Mouse (Mus musculus) cerebellum, postnatal 10 days (tissue): ENCODE measurements around the gene Tefm.

Experiments
- DNase-seq, 2 experiments: peaks; one replicate each; pipeline ENCODE4 v3.0.0; 2021; ENCODE audit warnings: mixed read lengths in 2 of 2

Tefm gene

GRCm38 (mm10) chr11:80089817-80090214, 52.2 kb downstream of the Tefm start:
- no peak for DNase-seq

- peak; percentile 96 to 97 for DNase-seq
Observed at GRCm38 (mm10) chr11:80088917-80089816, 52.8 kb downstream of the Tefm start, which contains the start of gene Atad5. Atad5 (plus strand) TSS chr11:80089400.

GRCm38 (mm10) chr11:80086844-80087243, 55.1 kb downstream of the Tefm start:
- DNase-seq = peak; percentile 89 to 92
